Mouse (Mus musculus): ENCODE measurements around the gene Ecel1. TPM values are rescaled to one million over a fixed set of nuclear protein-coding genes. Genes with fewer than 3 reads are reported as not detected.

The Ecel1 gene
- polyA plus RNA-seq (2014; fragmentation: Illumina TruSeq; extraction: RNeasy Lipid Tissue Mini Kit (QIAGEN cat#74804); ENCODE audit: low read depth, low replicate concordance), result not detected

GRCm38 (mm10) chr1:87156199-87156587, at the start of gene Ecel1:
Ecel1 (minus strand) TSS chr1:87156521.

GRCm38 (mm10) chr1:87204465-87204864, 48.1 kb upstream of the Ecel1 start, which contains the start of gene Chrng:
Chrng (plus strand) TSS chr1:87204657.

GRCm38 (mm10) chr1:87190429-87190828, 34.1 kb upstream of the Ecel1 start, which contains the start of gene Chrnd:
Chrnd (plus strand) TSS chr1:87190607.

GRCm38 (mm10) chr1:87183013-87183412, 26.7 kb upstream of the Ecel1 start, which contains the start of gene Prss56:
Prss56 (plus strand) TSS chr1:87183313.

GRCm38 (mm10) chr1:87124673-87125072, 31.6 kb downstream of the Ecel1 start, which contains the start of gene Akp3:
Akp3 (plus strand) TSS chr1:87124973.

GRCm38 (mm10) chr1:87101411-87101810, 54.9 kb downstream of the Ecel1 start, which contains the start of gene Alpi:
Alpi (minus strand) TSS chr1:87101606.

Other genes with a start within 250 kb of the Ecel1 start
- not detected for gene Alppl2, start 66.6 kb downstream of the Ecel1 start, polyA plus RNA-seq (2014; fragmentation: Illumina TruSeq; extraction: RNeasy Lipid Tissue Mini Kit (QIAGEN cat#74804); ENCODE audit: low read depth, low replicate concordance)
- gene Alpi, start 54.9 kb downstream of the Ecel1 start, polyA plus RNA-seq (2014; fragmentation: Illumina TruSeq; extraction: RNeasy Lipid Tissue Mini Kit (QIAGEN cat#74804); ENCODE audit: low read depth, low replicate concordance), result not detected
- not detected for gene Akp3, start 31.5 kb downstream of the Ecel1 start, polyA plus RNA-seq (2014; fragmentation: Illumina TruSeq; extraction: RNeasy Lipid Tissue Mini Kit (QIAGEN cat#74804); ENCODE audit: low read depth, low replicate concordance)
- not detected for gene Prss56, start 26.8 kb upstream of the Ecel1 start, polyA plus RNA-seq (2014; fragmentation: Illumina TruSeq; extraction: RNeasy Lipid Tissue Mini Kit (QIAGEN cat#74804); ENCODE audit: low read depth, low replicate concordance)
- not detected for gene Chrnd, start 34.1 kb upstream of the Ecel1 start, polyA plus RNA-seq (2014; fragmentation: Illumina TruSeq; extraction: RNeasy Lipid Tissue Mini Kit (QIAGEN cat#74804); ENCODE audit: low read depth, low replicate concordance)
- not detected for gene Chrng, start 48.1 kb upstream of the Ecel1 start, polyA plus RNA-seq (2014; fragmentation: Illumina TruSeq; extraction: RNeasy Lipid Tissue Mini Kit (QIAGEN cat#74804); ENCODE audit: low read depth, low replicate concordance)
- gene Eif4e2, start 57.4 kb upstream of the Ecel1 start, polyA plus RNA-seq (2014; fragmentation: Illumina TruSeq; extraction: RNeasy Lipid Tissue Mini Kit (QIAGEN cat#74804); ENCODE audit: low read depth, low replicate concordance), result 32.0 TPM
- 552 TPM for gene Efhd1, start 107.8 kb upstream of the Ecel1 start, polyA plus RNA-seq (2014; fragmentation: Illumina TruSeq; extraction: RNeasy Lipid Tissue Mini Kit (QIAGEN cat#74804); ENCODE audit: low read depth, low replicate concordance)
- gene Gigyf2, start 170.5 kb upstream of the Ecel1 start, polyA plus RNA-seq (2014; fragmentation: Illumina TruSeq; extraction: RNeasy Lipid Tissue Mini Kit (QIAGEN cat#74804); ENCODE audit: low read depth, low replicate concordance), result 121 TPM
- not detected for gene Kcnj13, start 238.2 kb upstream of the Ecel1 start, polyA plus RNA-seq (2014; fragmentation: Illumina TruSeq; extraction: RNeasy Lipid Tissue Mini Kit (QIAGEN cat#74804); ENCODE audit: low read depth, low replicate concordance)